Mouse (Mus musculus) natural killer cell, adult 2 months (primary cell): ENCODE data around the gene Rgs6.
A peak's percentile ranks its signal among the peaks of the same experiment; 100 is the strongest.

Source experiments
- DNase-seq, 2 experiments: peaks; one replicate each; pipeline ENCODE4 v3.0.0; 2022; ENCODE audit warnings: low spot score in 2 of 2

Rgs6 gene

DNA sequence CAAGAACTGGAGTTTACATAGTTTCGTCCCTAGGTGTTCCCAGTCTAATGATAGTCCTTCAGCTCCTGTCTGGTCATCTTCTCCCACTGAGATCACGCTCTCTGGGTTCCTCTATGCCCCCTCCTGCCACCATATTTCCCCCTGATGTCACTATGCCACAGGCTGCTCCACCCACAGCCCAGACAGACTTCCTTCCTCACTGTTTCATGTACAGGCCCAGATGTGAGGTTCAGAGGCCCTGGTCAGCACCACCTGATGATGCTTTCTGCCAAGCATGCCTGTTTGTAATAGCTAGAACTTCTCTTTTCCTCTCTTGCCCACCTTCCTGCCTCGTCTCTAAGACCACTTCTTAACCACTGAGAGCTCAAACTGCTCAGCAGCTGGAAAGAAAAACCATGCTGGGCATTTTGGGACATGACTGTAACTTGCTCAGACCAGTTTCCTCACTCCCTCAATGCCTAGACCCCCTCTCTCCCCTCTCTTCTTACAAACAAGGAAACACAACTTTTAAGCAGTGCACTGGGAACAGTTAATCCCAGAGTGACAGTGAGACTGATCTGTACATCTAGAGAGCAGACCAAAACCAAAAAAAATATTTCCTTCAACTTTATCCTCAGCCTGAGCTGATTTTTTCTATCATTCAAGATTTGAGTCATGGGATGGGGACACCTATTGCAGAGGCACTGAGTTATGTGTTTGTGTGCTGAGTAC lies 446.9 kb downstream of the Rgs6 start:
- no peak for DNase-seq

DNA sequence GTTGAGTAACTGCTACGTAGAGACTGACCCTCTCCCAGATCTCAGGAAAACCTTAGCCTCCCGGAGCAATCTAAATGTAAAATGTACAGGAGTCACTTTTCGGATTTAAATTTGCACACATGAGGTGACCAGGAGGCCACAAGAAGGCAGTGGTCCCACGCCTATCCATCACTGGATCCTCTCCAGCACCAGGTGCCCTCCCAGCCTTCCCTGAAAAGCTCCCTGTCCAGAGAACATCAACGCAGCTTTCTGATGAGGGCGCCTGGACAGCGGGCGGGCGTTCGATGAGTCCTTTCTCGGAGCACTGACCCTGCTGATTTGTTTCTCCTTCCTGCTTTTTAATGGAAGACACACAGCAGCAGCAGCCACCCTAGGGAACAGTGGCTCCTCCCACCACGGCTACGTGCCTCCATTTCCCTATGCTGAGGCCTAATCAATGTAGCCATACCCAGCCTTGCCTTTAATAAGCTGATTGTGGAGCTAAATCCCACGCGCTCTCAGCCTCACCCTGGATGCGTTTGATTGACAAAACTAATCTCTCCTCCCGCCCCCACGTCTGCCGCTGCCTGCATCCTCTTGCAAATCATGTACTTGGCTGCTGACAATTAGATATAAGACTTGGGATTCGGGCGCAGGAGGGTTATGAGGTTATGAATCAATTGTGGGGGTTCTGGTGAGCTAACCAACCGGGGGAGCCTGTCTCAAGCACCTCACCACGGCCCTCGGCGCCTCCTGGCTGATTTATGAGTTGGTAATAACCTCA lies 449.9 kb downstream of the Rgs6 start:
- no peak for DNase-seq

DNA sequence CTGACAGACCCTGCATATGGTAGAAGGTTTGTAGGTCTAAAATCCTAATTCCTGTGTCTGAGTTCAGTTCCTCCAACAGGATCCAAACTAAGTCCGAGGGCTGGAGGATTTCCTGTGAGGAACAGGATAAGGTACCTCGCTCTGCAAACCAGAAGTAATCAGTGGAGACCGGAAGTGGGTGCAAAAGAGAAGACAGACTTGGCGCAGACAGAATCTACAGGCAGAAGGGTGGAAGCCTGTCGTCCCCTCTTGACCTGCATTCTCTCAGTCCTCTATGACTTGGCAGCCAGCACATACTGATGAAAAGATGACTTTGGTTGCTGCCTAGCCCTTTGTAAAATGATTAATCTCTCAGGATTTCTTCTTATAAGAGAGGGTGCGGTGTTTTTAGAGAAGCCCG lies 450.7 kb downstream of the Rgs6 start:
- no peak for DNase-seq

DNA sequence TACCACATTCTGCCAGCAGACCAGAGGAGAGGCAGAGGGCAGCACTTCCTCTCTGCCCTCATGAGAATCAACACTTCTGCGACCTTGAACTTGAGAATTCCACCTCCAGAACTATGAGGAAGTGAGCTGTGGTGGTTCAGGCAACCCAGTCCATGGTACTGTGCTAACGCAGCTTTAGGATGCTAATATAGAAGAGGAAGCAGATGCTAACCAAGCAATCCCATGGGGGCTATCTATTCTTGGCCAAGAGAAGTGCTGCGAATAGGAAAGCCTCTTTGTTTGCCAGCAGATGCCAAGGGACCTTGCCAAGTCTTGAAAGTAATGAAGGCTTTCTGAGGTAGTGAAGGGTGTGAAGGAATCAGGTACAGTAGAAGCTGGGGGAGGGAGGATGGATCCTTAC lies 451.8 kb downstream of the Rgs6 start:
- no peak for DNase-seq

DNA sequence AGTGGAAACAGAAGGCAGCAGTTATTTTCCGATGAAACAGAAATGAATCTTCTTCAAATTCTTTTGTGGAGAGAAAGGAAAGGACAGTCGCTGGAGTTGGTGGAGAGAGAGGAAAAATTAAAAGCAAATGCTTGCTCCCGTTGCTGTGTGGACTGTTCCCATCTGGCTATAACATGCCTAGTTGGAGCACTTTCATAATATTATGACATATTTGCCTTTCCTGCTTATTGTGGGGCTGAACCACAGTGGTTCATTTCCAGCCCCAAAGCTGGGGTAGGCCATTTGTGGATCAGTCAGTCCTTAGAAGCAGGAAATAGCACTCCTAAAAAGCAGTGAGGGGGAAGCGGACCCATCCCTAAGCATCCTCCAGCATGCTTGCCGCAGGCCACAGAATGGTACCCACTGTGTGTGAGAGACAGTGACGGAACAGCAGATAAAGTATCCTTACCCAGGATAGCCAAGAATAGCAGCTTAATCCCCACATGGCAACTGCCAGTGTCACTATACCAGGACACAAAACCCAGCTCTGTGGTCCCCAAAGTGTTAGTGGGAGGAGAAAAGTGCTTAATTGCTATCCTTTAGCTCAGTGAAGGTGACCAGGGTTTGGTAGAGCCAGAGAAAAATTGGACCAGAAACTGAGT lies 456.0 kb downstream of the Rgs6 start:
- DNase-seq, result no peak

DNA sequence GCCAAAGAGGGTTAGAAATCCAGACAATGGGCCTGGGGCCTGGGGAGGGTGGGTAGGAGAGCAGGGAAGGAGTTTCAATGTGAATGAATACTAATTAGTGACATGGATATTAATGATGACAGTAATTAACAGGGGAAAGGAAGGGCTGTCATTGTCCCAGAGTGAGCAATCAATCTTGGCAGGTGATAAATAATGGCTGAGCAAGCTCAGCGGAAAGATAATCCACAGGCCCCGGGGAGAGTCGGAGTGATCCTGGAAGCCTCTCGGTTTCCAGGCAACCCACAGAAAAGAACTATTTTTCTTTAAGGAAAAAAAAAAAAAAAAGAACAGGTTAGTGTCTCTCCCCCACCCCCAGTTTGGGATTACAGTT lies 456.5 kb downstream of the Rgs6 start:
- no peak for DNase-seq

DNA sequence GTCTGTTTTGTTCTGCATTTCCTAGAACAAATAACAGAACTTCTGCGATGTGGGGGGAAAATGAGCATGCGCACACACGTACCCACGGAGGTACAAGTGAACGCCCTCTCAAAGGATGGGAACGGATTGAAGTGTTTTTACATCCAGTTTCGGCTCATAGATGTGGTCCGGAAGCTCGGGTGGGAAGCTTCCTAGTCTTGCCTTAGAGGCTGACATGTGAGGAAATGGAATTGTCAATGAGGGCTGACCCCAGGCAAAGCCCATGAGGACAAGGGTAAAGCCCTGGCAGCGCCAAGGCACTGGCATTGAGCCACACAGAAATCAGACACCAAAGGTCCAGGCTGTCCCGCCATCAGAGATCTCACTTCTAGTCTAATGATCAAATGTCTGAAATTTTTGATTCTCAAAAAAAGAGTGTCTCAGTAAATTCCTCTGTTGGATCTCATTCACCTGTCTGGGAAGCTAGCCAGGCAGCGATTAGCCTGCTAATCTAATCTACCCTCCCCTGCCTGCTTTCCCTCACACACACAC lies 457.0 kb downstream of the Rgs6 start:
- no peak for DNase-seq

DNA sequence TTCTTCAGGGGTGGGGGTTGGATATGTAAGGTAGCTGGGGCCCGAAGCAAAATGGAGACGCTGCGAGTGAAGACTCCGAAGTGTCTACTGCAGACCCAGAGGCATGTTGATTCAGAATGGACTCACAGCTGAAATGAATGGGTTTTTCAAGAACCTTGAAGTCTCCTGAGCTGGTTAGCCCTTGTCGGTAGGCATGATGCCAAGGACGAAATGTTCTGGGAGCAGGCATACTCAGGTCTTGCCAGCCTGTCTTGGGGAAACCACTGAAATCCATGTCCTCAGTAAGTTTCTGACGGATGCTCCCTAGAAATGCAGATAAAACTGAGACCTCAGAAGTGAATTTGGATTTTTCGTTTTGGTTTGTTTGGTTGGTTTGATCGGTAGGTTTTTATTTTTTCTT lies 458.6 kb downstream of the Rgs6 start:
- no peak for DNase-seq

DNA sequence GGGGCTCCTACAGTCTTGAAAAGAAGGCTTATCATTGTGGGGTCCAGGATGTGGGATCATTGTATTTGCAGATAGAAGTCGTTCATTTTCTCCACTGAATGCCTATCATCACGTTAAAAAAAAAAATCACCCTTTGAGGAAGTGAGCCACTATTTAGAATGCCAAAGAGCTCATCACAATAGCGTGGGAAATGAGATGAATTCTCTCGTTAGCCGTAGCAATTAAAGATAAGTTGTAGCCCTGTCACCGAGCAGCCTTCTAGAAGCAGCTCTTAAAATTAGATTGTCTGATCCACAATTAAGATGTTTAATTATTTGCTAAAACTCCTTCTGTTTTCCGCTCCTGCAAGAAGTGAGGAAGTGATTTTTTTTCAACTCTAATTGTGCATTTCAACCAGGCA lies 459.6 kb downstream of the Rgs6 start:
- DNase-seq, result no peak

DNA sequence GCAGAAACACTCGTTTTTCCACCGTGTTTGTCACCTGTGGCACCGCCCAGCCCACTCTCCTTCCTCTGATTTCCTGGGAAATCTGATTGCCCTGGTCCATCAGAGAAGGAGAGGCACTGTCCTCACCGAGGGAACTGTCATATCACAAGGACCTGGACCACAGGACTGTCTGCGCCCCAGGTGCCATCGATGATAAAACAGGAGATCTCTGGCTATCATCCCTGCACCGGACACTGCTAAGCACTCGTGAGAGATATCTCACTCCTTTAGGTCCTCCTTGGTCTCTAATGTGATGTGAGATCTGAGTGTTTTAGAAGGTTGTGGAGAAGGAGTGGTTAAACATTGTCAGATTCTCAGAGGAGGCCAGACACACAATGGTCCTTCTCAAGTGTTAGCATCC lies 462.4 kb downstream of the Rgs6 start:
- no peak for DNase-seq

DNA sequence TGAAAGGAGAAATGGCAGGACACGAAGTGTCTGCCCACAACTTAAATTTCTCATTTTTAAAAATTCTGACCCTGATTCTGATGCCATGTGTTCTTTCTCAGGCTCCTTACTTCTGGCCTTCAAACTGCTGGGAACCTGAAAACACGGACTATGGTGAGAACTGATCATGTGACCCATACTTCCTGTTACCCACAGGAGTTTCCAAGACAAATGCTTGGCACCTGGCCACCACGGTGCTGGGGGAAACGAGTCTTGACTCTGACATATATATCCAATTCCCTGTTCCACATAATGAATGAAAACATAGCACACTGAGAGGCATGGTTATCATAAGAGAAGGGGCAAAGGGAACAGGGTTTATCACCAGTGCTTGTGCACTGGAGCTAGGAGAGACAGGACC lies 464.3 kb downstream of the Rgs6 start:
- DNase-seq, result no peak

DNA sequence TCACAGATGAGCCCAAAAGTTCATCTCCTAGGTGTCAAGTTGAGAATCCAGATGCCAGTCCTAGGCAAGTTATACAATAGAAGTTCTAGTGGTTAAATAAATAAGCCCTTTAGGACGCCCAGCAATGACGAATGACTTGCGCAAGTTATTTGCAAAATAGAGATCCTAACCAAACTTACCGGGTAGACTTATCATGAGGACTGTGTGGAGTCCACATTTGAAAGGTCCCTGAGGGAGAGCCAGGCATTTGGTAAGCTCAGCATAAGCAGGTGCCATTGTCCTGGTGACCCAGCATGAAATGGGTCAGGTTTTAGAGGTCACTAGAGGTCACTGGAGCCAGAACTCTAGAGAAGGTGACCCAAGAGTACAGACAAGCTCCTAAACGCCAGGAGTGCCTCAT lies 467.6 kb downstream of the Rgs6 start:
- DNase-seq, result no peak

DNA sequence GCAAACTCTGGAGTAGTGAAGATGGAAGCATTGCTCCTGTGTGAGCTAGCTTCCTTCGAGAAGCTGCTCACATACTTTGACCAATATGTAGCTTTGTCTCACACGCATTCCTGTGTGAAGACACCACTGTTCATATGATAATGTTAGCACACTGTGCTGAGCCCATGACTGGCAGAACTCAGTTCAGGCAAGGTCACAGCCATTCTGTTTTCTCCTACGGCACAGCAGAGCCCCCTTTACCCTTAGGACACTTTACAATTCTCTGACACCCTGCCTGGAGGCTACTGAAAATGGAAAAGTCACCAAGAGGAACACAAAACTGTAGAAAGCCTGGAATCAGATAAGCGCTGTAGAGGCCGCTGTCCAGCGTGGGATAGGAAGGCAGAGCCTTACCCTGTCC lies 478.3 kb downstream of the Rgs6 start:
- DNase-seq, result no peak

DNA sequence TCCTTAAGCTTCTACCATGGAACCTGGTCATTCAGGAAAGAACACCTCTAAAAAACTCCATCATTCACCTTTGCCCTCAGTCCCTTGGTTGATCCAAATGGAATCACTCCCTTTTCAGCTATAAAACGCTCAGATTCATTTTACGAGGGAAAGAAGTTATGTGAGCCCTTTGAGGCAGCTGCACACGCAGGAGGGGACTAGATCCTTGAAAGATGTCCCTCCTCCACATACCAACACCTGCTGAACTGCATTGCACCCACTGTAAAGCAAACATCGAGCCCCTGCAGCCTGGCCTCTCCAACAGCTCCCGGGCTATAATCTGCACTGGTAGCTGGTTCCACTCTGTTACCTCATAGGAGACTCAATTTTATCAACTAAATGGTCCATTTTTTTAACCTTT lies 482.8 kb downstream of the Rgs6 start:
- DNase-seq, result no peak

DNA sequence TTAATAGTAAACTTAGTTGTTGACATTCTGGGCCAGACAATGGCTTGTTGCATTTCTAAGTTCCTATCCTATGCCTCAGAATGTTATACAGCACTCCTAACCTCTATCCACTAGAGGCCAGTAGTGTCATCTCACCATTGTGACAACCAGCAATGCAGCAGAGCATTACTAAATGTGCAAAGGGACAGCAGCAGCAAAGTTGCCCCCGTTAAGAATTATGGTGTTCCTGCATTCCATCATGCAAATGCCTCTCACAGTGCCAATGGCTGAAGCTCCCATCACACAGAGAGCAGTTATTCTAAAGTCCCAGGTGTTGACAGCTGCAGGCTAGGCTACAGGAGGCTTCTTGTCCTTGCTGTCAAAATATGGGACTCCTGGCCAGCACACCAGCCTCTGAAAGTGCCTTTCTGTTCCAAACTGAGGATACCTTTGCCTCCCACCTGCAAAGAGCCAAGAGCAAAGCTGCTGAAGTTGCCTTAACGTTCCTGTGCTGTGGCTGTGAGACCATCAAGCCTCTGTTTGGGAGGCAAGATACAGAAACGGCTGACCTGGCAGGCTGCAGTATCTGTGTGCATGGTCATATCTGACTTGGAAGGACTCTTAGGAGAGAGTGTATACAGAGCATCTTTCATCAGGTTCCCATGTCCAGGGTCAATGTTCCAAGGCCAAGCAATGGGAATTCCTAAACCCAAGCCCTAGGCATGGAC lies 484.2 kb downstream of the Rgs6 start:
- no peak for DNase-seq

DNA sequence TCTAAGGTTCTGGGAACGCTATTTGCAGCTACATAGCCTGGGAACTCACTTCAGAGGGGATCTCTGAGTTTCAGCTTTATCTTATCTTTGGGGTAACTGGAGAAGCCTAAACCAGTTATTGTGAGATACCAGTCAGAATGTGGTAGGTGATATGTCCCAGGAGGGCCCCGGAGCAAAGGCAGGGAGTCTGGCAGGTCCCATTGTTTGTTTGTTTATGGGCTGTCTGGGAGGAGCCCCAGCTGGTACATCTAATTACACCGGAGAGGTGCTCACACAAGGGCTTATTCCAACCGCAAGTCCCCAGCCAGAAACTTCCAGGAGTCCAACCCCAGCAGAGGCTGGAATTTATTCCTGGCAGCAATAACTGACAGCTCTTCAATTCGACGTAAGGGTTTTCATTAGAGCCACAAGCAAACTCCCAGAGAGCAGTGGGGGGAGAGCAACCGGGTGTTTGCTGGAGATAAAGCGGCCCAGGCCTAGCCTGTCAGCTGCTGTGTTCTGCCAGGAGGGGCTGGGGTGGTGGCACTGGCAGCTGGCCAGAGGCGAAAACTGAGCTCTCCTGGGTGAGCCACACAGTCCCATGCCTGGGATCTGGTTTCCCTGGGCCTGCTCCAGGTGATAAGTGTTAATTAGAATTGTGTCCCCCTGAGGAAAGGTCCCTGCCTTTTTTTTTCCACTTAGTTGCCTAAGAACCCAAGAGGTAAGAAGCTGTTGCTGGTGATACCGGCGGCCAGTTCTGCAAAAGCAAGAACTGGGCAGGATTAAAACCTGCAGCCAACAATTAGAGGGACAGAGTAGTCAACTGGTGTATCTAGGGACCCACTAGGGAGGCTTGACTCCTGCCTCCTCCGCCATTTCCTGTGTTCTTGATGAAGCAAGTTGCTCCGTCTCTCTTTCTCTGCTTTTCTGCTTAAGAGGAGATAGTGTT lies 485.1 kb downstream of the Rgs6 start:
- DNase-seq, result peak in 1 of 2 experiments; percentile 3

DNA sequence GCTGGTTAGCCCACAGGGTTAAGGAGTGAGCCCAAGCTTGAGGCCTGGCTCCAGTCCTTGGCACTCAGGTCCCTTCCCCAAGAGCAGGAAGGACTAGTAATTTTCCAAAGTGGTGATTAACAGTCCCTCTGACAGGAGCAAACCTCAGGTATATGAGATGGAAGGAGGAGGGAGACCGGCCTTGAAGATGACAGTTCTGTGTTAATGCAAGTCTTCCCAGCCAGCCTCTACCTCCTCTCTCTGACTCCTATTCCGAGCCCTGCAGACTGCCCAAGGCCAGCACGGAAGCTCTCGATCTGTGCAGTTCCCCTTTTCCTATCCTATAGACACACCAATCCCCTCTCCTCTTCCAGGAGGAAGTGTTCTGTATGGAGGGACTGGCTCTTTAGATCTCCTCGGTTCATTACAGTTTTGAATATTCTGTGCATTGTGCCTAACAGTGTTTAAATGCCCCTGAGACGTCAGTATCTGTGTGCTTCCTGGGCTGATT lies 485.8 kb downstream of the Rgs6 start:
- DNase-seq, result no peak

DNA sequence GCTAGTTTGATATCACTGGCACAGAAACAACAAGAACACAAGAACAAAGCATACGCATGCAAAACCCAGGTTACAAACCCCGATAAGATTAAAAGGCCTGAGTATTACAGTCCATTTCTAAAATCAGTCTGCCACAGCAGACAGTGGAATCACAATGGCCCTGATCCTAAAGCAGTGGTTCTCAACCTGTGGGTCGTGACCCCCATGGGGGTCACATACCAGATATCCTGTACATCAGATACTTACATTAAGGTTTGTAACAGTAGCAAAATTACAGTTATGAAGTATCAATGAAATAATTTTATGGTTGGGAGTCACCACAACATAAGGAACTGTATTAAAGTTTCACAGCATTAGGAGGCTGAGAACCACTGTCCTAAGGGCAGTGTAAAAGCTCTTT lies 488.1 kb downstream of the Rgs6 start:
- no peak for DNase-seq

DNA sequence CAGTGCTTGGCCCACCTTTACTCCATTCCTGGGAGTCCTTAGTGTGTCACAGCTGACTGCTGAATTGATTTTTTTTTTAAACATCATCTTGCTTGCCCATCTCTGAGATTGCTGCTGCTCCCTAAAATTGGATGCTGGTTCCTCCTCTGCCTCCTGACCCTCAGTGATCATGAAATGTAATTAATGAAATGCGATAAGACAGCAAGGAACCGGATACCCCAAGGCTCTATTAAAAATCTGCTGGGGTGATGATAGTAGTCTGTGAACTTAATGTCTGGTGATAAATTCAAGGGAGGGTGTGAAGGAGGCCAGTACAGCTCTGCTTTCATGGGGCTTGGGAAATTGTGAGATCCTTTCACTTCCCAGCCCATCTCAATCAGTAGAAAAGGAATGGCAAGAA lies 489.4 kb downstream of the Rgs6 start:
- no peak for DNase-seq

DNA sequence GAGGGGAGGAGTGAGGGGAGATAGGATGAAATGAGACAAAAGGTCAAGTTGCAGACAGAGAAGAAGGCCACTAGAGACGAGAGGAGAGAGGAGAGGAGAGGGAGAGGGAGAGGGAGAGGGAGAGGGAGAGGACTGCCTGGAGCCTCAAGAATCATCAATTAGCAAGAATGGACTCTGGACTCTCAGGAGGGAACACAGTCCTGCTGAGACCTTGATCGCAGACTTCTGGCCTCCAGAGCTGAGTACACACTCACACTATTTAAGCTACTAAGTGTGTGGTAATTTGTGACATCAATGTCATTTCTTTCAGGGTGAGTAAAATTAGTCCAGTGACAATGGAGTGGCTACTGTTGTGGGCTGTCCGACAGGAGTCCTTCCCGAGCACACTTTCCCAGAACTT lies 495.3 kb downstream of the Rgs6 start:
- no peak for DNase-seq

DNA sequence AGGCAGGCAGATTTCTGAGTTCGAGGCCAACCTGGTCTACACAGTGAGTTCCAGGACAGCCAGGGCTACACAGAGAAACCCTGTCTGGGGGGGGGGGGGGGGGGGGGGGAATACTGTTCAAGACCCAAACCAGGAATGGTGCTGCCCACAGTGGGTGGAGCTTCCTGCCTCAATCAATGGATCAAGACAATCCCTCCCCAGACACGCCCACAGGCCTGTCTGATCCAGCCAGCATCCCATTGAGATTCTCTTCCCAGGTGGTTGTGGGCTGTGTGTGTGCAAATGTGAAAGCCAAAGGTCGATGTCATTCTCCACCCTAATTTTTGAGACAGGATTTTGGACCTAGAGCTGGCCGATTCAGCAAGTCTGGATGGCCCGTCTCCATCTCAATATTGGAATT lies 496.5 kb downstream of the Rgs6 start:
- DNase-seq, result no peak
